Mouse (Mus musculus): ENCODE measurements around the gene Tmem135. TPM values are rescaled to one million over a fixed set of nuclear protein-coding genes. Genes with fewer than 3 reads are reported as not detected.

Gene Tmem135
- polyA plus RNA-seq, 1 experiment from 2014 or later: 29.4 TPM

GRCm38 (mm10) chr7:89106421-89106820 is 297.6 kb downstream of the Tmem135 start:
- Histone ChIP-seq H3K4me2 (ENCODE audit: low read length) (no peak overlapping the region), H3K4me1 (ENCODE audit: control insufficient read depth, insufficient read depth, low read depth, low read length) (no peaks in the 10 kb centered on the region), H3K27me3 (replicated peaks; ENCODE audit: control insufficient read depth, insufficient read depth, low read length) (no peaks in the 10 kb centered on the region), H3K36me3 (ENCODE audit: control insufficient read depth, insufficient read depth, low read length) (no peaks in the 10 kb centered on the region), H3K27ac (ENCODE audit: low read depth, low read length) (no peak overlapping the region), H3K9me3 (ENCODE audit: control insufficient read depth, low read length) (no peaks in the 10 kb centered on the region), H3K9ac (ENCODE audit: low read depth, low read length) (no peak overlapping the region), H3K4me3 (ENCODE audit: low read length) (no peak overlapping the region)
- no peak for ATAC-seq
- WGBS: 85% methylated on average over 2 of the region's 2 CpGs

- no peak for ATAC-seq
- WGBS: 93% methylated on average over 4 of the region's 4 CpGs
- H3K4me1 ChIP-seq (ENCODE audit: control insufficient read depth, insufficient read depth, low read depth, low read length): no peaks in the 10 kb centered on the region
These were observed 304.3 kb downstream of the Tmem135 start for GRCm38 (mm10) chr7:89099756-89100155.

More at GRCm38 (mm10) chr7:89099756-89100155, 304.3 kb downstream of the Tmem135 start:
- no peak overlapping the region for H3K9ac ChIP-seq (ENCODE audit: low read depth, low read length)
- H3K4me3 ChIP-seq (ENCODE audit: low read length): no peak overlapping the region
- no peaks in the 10 kb centered on the region for H3K36me3 ChIP-seq (ENCODE audit: control insufficient read depth, insufficient read depth, low read length)
- H3K4me2 ChIP-seq (ENCODE audit: low read length): no peak overlapping the region
- H3K27ac ChIP-seq (ENCODE audit: low read depth, low read length): no peak overlapping the region
- no peaks in the 10 kb centered on the region for H3K27me3 ChIP-seq (replicated peaks; ENCODE audit: control insufficient read depth, insufficient read depth, low read length)
- no peaks in the 10 kb centered on the region for H3K9me3 ChIP-seq (ENCODE audit: control insufficient read depth, low read length)

Small RNA genes lying within 50 kb of the gene (microRNA-seq; reads per million reads assigned to microRNA genes)
- gene Gm22171 (not detected), gene Gm24659 (not detected)

Other genes with a start within 250 kb of the Tmem135 start
- gene Fzd4, start 133 bp upstream of the Tmem135 start, polyA plus RNA-seq (2015; fragmentation: Nextera tagmentation; extraction: Ambion mirVana): 2.1 and 2.6 TPM in 2 replicates
- gene Prss23, start 123.0 kb upstream of the Tmem135 start, polyA plus RNA-seq (2015; fragmentation: Nextera tagmentation; extraction: Ambion mirVana): 17.3 and 17.7 TPM in 2 replicates
- 19.5 and 23.1 TPM in 2 replicates for gene Me3, start 228.2 kb upstream of the Tmem135 start, polyA plus RNA-seq (2015; fragmentation: Nextera tagmentation; extraction: Ambion mirVana)

Measured in hindbrain, embryonic 16.5 days (tissue).